8 mouse cellular contexts compared by ENCODE assay signal in genomic region chr11:94429011-94429651, GRCm38 (mm10). TPM values are rescaled to one million over a fixed set of nuclear protein-coding genes. Genes with fewer than 3 reads are reported as not detected.
DNase-seq lines count a peak whose midpoint lies in the region; ATAC-seq and TF ChIP-seq lines count a peak whose summit lies in the region.

No protein-coding gene starts in this region.

- no peak for DNase-seq in heart, adult 11 months
- peak; percentile 75 for DNase-seq in embryo, embryonic 11 days
- no peak for DNase-seq in hindbrain, postnatal 0 days (ENCODE audit: low spot score)
- no peak for DNase-seq in adipocyte (ENCODE audit: low spot score)
- DNase-seq in cerebellum, adult 9-11 months = no peak
- no peak for DNase-seq in right cerebral cortex, postnatal 14 days

- no peaks in the 10 kb centered on the region for H3K9me3 ChIP-seq in heart, embryonic 16.5 days (replicated peaks; ENCODE audit: control insufficient read depth, low read length)
- no peaks in the 10 kb centered on the region for H3K9me3 ChIP-seq in hindbrain, postnatal 0 days (ENCODE audit: low read length)
- no peaks in the 10 kb centered on the region for H3K9me3 ChIP-seq in midbrain, embryonic 15.5 days

- WGBS in heart, embryonic 16.5 days = 19% methylated on average over 9 of the region's 9 CpGs
- WGBS in hindbrain, postnatal 0 days = 25% methylated on average over 9 of the region's 9 CpGs
- WGBS in midbrain, embryonic 15.5 days = 27% methylated on average over 9 of the region's 9 CpGs

- H3K4me3 ChIP-seq in heart, embryonic 16.5 days (ENCODE audit: low read length) = no peak overlapping the region
- no peak overlapping the region for H3K4me3 ChIP-seq in hindbrain, postnatal 0 days (ENCODE audit: low read length)
- H3K4me3 ChIP-seq in midbrain, embryonic 15.5 days = no peak overlapping the region

- peaks cover 15% of the 10 kb centered on the region for H3K27me3 ChIP-seq in heart, embryonic 16.5 days (ENCODE audit: control insufficient read depth, insufficient read depth, low read length)
- no peaks in the 10 kb centered on the region for H3K27me3 ChIP-seq in hindbrain, postnatal 0 days (ENCODE audit: insufficient read depth, low read length)
- H3K27me3 ChIP-seq in midbrain, embryonic 15.5 days (replicated peaks) = no peaks in the 10 kb centered on the region

- peaks cover 21% of the 10 kb centered on the region for H3K4me1 ChIP-seq in heart, embryonic 16.5 days (ENCODE audit: control insufficient read depth, insufficient read depth, low read length)
- peaks cover 18% of the 10 kb centered on the region for H3K4me1 ChIP-seq in hindbrain, postnatal 0 days (ENCODE audit: insufficient read depth, low read length)
- H3K4me1 ChIP-seq in midbrain, embryonic 15.5 days = peaks cover 38% of the 10 kb centered on the region

- H3K36me3 ChIP-seq in heart, embryonic 16.5 days (ENCODE audit: control insufficient read depth, insufficient read depth) = no peaks in the 10 kb centered on the region
- H3K36me3 ChIP-seq in hindbrain, postnatal 0 days (ENCODE audit: insufficient read depth, low read length) = peaks cover 5% of the 10 kb centered on the region; the same call in 1 of the 2 replicates
- peaks cover 10% of the 10 kb centered on the region; the same call in 1 of the 2 replicates for H3K36me3 ChIP-seq in midbrain, embryonic 15.5 days (replicated peaks)

- 0 out of 2 replicates have a peak overlapping the region, but pooled peaks have one; percentile 1 for H3K4me2 ChIP-seq in heart, embryonic 16.5 days (ENCODE audit: low read depth, low read length)
- no peak overlapping the region for H3K4me2 ChIP-seq in hindbrain, postnatal 0 days (ENCODE audit: low read depth, low read length)
- H3K4me2 ChIP-seq in midbrain, embryonic 15.5 days = no peak overlapping the region

- ATAC-seq in heart, embryonic 16.5 days (replicated peaks; ENCODE audit: extremely low read depth, insufficient read depth, low FRiP score) = 0 out of 2 replicates have a peak, but pooled peaks have one; percentile 10
- ATAC-seq in hindbrain, postnatal 0 days = 0 out of 2 replicates have a peak, but pooled peaks have one; percentile 8
- no peak for ATAC-seq in midbrain, embryonic 15.5 days (replicated peaks)

- peak overlapping the region; percentile 73 for H3K27ac ChIP-seq in heart, embryonic 16.5 days (ENCODE audit: low read length)
- H3K27ac ChIP-seq in hindbrain, postnatal 0 days = 0 out of 2 replicates have a peak overlapping the region, but pooled peaks have one; percentile 32
- H3K27ac ChIP-seq in midbrain, embryonic 15.5 days = 0 out of 2 replicates have a peak overlapping the region, but pooled peaks have one; percentile 68

- no peak for TF ChIP-seq CTCF in hindbrain, postnatal 0 days (IDR thresholded peaks at IDR 0.05; ENCODE audit: low read depth)

- H3K9ac ChIP-seq in heart, embryonic 16.5 days (ENCODE audit: low read length) = no peak overlapping the region
- no peak overlapping the region for H3K9ac ChIP-seq in hindbrain, postnatal 0 days (replicated peaks; ENCODE audit: low read length)
- H3K9ac ChIP-seq in midbrain, embryonic 15.5 days = no peak overlapping the region

RNA-seq across cellular contexts. Expression of gene Abcc3, which starts 36.3 kb away (rescaled TPM):
- polyA plus RNA-seq in heart, embryonic 16.5 days (2015; fragmentation: Nextera tagmentation; extraction: Ambion mirVana) = 1.1 and 1.3 TPM in 2 replicates
- 4.5 and 4.7 TPM in 2 replicates for total RNA-seq in hindbrain, postnatal 0 days (2014; rRNA removed)
- 1.0 and 1.8 TPM in 2 replicates for polyA plus RNA-seq in hindbrain, postnatal 0 days (2015; fragmentation: Nextera tagmentation; extraction: Ambion mirVana)
- polyA plus RNA-seq in midbrain, embryonic 15.5 days (2015; fragmentation: Nextera tagmentation; extraction: Ambion mirVana) = 0.70 and 1.3 TPM in 2 replicates

RNA-seq across cellular contexts. Expression of gene Cacna1g, which starts 44.9 kb away (rescaled TPM):
- polyA plus RNA-seq in heart, embryonic 16.5 days (2015; fragmentation: Nextera tagmentation; extraction: Ambion mirVana) = 5.8 and 7.6 TPM in 2 replicates
- total RNA-seq in hindbrain, postnatal 0 days (2014; rRNA removed) = 87.7 and 90.3 TPM in 2 replicates
- polyA plus RNA-seq in hindbrain, postnatal 0 days (2015; fragmentation: Nextera tagmentation; extraction: Ambion mirVana) = 10.0 and 10.4 TPM in 2 replicates
- 17.7 and 20.7 TPM in 2 replicates for polyA plus RNA-seq in midbrain, embryonic 15.5 days (2015; fragmentation: Nextera tagmentation; extraction: Ambion mirVana)

RNA-seq across cellular contexts. Expression of gene Spata20, which starts 56.8 kb away (rescaled TPM):
- 0.08 and 0.25 TPM in 2 replicates for polyA plus RNA-seq in heart, embryonic 16.5 days (2015; fragmentation: Nextera tagmentation; extraction: Ambion mirVana)
- 1.5 and 11.8 TPM in 2 replicates for total RNA-seq in hindbrain, postnatal 0 days (2014; rRNA removed)
- 1.0 and 1.6 TPM in 2 replicates for polyA plus RNA-seq in hindbrain, postnatal 0 days (2015; fragmentation: Nextera tagmentation; extraction: Ambion mirVana)
- 0.48 and 0.69 TPM in 2 replicates for polyA plus RNA-seq in midbrain, embryonic 15.5 days (2015; fragmentation: Nextera tagmentation; extraction: Ambion mirVana)
